Mouse (Mus musculus) common myeloid progenitor, adult 5-6 weeks (primary cell): Measurements from ENCODE around the gene Vps45. TPM values are rescaled to one million over a fixed set of nuclear protein-coding genes. Genes with fewer than 3 reads are reported as not detected.

Experiments used
- ATAC-seq: replicated peaks from 2 replicates; pipeline ENCODE4 v1.8.0; 2016; ENCODE audit warnings: low read depth, mild to moderate bottlenecking, moderate TSS enrichment, inconsistent platforms; ENCODE audit not compliant: poor library complexity, severe bottlenecking
- total RNA-seq: library from RNA; stranded (forward); fragments of 200-1000, 187-1606 nt; gene quantifications from 2 replicates; pipeline ENCODE4 v1.2.3, GENCODE M21; 2017

The Vps45 gene
- total RNA-seq, 1 experiment from 2014 or later: 35.9 TPM

DNA sequence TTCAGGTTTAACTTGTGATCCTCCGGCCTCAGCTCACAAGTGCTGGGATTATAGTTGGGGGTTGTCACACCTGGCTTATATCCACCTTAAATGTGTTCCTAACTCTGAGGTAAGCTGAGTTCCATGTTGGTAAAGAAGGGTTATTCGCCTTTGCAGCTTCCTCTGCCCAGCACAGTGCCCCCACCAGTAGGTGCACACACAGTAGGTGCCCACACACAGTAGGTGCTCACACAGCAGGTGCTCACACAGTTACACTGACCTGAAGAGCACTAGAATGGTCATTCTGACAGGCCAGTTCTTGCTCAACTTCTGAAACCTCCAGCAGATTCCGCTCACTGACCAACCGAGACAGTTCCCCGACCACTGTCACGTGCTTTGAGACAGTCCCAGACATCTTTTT is 17.2 kb downstream of the Vps45 start:
- ATAC-seq: no peak

DNA sequence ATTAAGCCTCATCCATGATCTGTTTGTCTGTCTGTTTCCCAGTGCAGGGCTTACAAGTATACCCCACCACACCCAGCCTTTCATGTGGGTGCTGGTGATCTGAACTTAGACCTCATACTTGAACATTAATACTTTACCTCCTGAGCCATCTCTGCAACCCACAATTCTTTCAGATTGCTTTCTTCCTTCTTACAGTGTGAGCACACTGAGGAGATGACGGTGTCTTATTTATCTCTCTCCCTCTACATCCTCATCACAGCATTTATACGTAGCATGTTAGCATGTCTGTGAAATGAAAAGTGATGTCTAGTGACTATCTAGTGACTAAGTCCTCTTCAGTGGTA is 17.6 kb downstream of the Vps45 start:
- no peak for ATAC-seq

DNA sequence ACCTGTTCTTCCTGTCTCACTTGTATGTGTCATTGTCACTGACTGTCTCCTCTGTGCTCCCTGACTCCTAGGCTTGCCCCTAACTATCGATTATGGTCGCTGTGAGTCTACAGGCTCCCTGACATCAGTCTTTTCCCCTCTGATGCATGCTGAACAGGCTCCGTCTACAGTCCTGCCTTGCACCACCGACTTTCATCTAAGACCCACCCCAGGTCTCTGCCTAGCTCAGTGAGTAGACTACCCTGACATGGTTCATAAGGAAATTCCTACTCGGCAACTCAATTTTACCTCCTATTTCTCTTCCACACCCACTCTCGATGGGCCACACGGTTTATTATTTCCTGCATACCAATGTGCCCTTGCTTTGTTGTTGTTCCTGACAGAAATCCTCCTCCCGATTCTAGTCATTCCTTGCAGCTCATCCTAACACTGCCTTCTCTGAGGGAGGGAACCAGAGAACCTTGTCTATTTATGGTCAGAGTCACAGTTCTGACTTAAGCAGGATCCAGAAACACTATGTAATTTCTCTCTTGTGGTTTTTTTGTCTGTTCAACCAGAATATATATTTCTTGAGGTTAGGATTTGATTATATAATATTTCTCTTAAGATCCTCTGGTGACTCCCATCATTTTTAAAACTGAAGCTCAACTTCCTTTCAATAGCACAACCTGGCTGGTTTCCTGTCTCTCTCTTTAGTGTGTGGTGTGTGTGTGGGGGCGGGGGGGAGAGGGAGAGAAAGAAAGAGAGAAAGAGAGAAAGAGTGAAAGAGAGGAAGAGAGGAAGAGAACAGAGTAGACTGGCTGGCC is 18.2 kb downstream of the Vps45 start:
- ATAC-seq: no peak

DNA sequence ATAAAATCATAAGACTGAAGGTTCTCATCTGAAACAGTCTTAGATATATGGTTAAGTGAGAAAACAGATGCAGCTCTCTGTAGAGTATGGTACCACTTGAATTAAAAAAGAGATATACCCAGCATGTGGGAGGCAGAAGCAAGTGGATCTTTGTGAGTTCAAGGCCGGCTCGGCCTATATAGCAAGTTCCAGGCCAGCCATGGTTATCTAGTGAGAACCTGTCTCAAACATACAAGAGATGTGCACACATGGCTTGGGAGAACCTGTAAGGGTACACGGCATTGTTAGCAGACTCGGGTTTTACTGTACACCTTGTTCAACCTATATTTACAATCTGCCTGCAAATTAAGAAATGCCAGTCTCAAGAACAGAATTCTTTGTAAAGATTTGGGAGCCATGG is 19.4 kb downstream of the Vps45 start:
- no peak for ATAC-seq

DNA sequence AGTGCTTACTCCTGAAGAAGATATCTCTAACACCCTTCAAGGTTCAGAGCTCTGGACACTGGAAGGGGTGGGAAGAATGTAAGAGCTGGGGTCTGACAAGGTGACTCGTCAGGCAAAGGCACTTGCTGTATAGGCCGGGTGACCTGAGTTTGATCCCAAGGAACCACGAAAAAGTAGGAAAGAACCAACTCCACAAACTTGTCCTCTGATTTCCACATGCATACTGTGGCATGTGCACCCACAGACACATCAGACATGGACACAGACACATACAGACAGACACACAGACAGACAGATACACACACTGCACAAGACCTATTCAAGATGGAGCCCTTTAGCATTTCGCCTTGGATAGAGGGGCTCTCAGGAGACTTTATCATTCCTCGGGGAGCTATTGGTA is 20.1 kb downstream of the Vps45 start:
- no peak for ATAC-seq

DNA sequence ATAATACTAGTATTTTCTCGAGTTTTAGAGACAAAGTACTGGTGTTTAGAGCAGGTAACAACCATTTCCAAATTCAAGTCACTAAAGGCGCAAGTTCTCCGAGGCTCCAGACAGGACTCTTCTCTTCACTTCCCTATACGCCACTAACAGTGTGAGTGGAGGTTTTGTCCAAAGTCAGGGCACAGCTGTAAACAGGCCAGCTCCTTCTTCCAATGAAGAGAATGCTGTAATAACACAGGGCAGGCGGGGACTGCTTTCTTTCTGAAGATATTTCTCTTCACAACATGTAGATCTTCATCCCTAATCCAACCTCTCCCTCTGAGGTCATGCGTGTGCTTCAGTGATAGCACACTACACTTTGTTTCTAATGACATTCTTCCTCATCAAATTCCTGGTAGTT is 21.5 kb downstream of the Vps45 start:
- ATAC-seq: no peak

DNA sequence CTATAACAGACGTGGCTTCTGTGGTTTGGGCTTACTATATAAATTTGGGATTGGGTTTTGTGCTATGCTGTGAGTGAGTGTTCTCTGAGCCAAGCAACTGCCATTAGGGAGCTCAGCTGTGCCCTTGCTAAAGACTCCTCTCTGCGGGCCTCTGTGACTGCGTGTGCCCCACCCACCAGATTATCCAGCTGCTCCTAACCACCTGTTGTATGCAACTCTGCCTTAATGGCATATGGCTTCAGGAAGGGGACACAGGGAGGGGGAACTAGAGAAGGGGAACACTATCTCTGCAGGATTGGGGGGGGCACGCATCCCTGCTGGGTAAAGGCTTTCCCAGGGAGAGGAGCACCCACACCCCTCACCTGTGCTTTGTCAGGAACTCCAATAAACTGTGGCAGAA is 25.2 kb downstream of the Vps45 start:
- ATAC-seq: peak; percentile 54

DNA sequence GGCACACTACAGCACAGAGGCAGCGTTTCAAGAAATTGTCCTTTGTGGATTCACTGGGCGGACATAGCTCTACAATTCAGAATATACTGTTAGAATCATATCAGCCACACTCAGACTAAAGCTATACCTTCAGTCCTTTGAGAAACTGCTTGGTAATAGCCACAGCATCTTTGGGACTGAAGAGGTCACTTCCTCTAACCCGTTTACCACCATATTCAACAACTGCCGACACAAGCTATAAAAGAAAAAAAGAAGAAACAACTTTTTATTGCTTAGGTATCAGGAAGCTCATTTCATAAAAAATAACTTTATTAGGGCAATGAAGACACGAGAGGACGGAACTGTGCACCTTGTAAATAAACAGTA is 25.6 kb downstream of the Vps45 start:
- ATAC-seq: peak; percentile 78

DNA sequence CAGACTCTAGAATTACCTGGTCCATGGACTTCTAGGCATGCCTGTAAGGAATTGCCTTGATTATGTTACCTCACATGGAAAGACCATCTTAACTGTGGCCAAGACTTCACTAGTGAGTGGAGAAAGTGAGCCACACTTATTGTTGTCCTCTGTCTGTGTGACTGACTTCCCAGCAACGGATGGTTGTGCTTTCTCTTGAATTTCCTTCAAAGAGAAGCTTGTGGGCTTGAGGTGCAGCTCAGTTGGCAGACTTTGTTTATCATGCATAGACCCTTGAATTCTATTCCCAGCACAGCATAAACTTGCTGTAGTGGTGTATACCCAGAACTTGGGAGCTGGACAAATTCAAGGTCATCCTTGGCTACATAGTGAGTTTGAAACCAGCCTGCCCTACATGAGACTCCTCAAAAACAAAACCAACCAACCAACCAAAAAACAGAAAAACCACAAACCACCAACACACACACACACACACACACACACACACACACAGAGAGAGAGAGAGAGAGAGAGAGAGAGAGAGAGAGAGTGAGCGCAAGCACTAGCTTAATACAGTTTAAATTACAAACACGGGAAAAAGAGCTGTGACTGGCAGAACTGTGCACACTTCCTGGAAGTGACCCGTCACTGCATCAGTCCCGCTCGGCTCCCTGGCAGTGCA is 26.1 kb downstream of the Vps45 start:
- peak; percentile 71 for ATAC-seq

DNA sequence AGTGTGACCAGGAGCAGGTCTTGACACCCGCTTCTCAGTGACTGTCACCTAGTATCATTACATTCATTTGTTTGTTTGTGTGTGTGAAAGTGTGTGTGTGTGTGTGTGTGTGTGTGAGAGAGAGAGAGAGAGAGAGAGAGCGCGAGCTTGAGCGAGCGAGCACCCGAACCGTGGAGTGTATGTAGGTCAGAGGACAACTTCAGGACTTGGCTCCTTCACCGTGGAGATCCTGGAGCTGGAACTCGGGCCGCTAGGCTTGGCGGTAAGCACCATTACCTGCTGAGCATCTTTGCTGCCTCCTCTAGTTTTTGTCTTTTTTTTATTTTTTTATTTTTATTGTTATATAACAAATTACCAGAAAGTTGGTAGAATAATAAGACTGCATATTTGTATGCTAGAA is 28.5 kb downstream of the Vps45 start:
- ATAC-seq: no peak

DNA sequence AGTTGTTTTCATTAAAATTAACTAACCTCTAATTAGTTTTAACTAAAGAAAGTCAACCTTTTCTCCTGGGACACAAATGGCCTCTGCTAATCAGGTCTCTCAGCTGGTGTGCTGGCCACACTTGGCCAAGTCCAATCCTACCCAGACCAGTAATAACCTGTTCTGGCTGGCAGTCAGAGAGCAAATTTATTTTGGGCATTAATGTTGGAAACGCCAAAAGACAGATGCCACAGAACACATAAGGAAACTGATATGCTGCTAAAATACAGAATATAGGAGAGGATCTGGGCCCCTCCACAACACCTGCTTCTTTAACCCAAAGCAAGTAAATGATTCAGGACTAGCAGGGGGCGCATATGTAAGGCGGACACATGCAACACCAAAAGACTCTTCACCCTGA is 28.9 kb downstream of the Vps45 start:
- ATAC-seq: no peak

DNA sequence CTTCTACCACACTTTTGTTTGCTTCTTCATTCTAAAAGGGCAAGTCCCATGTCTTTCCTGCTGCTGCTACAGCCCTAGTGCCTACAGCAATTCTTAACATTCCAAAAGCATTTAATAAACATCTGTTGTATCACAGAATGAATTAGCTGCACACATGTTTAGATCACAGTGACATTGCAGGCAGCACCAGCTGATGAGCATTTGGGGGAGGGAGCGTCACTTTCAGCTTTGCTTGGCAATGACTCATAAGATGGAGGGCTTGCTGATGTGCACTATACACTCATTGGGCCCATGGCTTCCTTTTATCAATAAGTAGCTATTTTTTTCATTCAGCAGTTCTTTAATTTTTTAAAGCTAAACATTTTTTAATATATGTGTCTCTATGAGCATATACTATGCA is 30.4 kb downstream of the Vps45 start:
- no peak for ATAC-seq

DNA sequence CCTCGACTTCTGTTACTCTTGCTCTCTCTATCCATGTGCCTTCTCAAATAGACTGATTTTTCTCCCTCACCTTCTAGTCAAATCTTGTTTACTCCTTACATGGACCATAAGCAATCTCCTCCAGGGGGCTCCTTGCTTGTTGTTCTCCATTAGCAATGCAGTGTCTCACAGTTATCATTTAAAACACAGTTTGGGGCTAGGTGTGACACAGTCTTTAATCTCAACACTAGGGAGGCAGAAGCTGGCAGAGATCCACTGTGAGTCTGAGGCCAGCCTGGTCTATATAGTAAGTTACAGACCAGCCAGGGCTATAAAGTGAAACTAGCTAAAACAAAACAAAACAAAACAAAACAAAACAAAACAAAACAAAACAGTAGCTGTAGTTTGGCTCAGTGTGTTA is 31.1 kb downstream of the Vps45 start:
- no peak for ATAC-seq

DNA sequence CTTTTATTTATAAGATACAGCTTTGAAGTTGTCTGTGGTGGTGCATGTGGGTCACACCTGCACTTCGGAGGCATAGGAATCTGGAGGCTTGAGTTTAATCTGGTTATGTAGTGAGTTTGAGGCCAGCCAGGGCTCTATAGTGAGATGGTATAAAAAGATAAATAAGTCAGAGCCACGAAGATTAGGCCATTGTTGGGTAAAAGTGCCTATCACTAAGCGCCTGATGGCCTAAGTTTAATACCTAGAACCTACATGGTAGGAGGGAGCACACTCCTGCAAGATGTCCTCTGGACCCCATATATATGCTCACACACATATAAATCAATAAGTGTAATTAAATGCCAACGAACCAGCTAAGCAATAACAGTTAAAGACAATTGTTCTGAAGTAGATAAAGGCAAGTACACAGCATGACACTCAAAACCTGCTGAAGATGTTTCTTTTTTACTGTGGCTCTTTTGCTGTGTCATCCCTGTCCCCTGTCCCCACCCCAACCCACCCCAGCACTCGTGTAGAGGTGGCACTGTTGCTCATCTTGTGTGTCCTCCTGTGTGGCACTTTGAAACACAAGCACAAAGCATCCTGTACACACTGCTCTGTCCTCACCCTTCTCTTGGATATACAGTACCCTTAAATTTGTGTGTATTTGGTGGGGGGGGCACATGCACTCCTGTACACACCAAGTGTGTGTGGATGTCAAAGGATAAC is 36.7 kb downstream of the Vps45 start:
- ATAC-seq: no peak

DNA sequence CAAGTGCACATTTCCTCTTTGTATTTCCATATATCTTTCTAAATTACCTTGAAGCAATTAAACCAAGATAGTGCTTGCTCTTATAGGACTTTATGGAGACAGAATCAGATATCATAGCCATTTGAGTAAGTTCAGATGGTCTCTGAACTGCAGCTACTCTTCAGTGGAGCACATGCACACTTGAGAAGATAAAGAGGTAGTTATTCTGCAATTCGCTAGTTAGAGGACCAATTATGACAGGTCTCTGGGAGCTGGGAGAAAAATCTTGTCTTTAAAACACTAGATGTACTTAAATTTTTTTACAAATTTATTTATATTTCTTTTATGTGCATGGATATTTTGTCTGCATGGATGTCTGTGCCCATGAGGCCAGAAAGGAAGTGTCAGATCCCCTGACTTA is 37.5 kb downstream of the Vps45 start:
- no peak for ATAC-seq

DNA sequence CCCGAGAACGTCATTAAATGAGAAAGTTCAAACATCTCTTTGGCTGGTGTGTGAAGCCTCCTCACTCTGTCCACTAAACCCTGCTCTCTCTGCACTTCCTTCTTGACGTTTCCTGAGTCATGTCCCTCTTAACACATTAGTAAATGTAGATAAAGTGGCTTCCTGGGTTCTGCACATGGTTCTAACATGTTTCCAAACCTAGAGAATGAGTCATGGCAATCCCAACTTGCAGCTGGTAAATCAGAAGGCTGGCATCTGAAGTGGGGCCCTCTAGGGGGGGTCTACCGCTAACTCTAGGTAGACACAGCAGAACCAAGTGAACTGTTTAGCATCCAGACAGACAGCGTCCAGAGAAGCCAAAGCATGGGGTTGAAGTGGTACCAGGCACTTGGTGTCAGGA is 40.8 kb downstream of the Vps45 start:
- ATAC-seq: peak; percentile 68

DNA sequence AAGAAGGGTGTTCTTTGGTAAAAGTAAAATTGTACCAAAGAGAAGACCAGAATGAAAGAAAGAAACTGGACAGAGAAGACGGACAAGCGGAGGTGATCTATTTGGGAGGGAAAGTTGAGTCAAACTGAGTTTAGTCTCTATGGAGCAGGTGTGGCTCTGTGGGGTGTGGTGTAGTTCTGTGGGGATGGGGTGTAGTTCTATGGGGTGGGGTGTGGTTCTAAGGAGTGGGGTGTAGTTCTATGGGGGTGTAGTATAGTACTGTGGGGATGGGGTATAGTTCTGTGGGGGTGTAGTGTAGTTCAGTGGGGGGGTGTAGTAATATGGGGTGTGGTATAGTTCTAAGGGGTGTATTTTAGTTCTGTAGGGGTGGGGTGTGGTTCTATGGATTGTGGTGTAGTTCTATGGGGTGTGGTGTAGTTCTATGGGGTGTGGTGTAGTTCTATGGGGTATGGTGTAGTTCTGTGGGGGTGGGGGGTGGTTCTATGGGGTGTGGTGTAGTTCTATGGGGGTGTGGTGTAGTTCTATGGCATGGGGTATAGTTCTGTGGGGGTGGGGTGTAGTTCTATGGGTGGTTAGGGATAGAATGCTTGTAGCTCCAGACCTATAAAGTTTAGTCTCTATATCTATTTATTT is 41.9 kb downstream of the Vps45 start:
- no peak for ATAC-seq

DNA sequence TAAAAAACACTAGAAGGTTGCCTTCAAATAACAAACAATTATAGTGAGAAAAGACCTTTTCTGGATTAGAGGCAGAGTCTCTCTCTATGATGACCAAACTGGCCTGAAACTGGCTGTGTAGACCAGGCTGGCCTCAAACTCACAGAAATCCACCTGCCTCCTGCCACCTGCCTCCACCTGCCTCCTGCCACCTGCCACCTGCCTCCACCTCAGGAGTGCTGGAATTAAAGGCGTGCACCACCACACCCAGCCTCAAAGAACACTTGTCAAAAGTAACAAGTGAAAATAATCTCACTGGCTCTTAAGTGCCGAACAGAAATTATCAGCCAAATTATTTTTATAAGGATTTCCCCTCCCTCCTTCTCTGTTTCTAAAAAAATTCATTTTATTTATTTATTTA is 42.6 kb downstream of the Vps45 start:
- ATAC-seq: no peak

DNA sequence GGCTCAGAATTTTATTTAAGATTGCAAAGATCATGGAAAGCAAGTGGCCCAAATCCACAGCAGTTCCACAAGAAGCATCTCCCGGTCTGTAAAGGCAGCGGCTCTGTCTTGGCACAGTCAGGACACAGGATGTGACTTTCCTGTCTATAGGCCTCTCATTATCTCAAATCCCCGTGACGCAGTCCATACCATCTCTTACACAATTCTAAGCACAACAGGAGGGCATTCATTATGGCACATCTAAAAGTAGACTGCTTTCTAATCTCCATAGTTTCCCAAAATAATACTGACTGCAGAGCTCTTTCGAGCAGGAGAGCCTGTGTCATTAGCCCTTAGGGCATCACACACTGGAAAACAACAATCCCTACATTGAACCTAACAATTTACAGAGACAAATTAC is 45.5 kb downstream of the Vps45 start:
- no peak for ATAC-seq

DNA sequence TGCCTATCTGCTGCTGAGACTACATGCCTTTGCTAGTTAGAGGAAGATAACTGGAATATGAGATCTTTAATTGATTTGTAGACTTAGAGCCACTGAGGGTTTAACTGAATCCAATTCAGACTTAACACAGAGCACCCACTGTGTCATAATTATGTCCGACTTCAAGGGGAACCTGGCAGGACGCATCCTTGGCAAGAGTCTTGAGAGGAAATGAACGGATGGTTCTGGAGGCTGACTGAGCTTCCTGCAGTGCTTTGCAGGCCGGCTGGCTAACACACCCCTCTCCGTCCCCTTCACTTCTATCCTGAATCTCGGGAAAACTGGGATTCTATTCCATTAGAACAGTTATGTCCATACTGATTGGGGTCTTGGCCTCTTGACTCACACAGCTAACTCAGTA is 49.8 kb downstream of the Vps45 start:
- ATAC-seq: no peak

DNA sequence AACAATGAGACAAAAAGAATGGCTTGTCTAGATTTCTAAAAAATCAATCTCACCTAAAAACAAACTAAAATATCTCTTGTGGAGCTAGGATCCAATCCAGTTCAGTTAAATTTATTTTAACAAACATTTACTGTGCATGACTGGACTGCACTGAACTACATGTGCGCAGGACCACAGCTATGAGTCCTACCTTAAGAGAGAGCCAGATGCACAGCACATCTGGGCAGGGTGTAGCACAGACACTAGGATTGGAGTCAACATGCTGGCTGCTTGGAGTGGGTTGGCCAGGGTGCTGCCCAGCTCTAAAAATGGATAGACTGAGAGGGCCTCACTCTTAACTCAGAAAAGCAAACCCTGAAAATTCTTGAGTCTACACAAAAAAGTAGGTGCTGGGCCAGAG is 56.7 kb downstream of the Vps45 start:
- no peak for ATAC-seq
